Mouse (Mus musculus) right cerebral cortex, postnatal 25 days (tissue): ENCODE data around the gene Stk32c.

Experiments used
- DNase-seq: peaks from one replicate; pipeline ENCODE4 v3.0.0; 2022

Gene Stk32c

GRCm38 (mm10) chr7:139228447-139229171 is 15.5 kb upstream of the Stk32c start:
- no peak for DNase-seq

GRCm38 (mm10) chr7:139226416-139226815 is 13.3 kb upstream of the Stk32c start:
- DNase-seq, result no peak

GRCm38 (mm10) chr7:139224725-139225124 is 11.6 kb upstream of the Stk32c start:
- DNase-seq, result no peak

GRCm38 (mm10) chr7:139224070-139224469 is 11.0 kb upstream of the Stk32c start:
- DNase-seq, result no peak

GRCm38 (mm10) chr7:139222341-139222740 is 9.2 kb upstream of the Stk32c start:
- no peak for DNase-seq

- DNase-seq, result no peak
These were observed 8.7 kb upstream of the Stk32c start for GRCm38 (mm10) chr7:139221856-139222255.

GRCm38 (mm10) chr7:139221072-139221471 is 8.0 kb upstream of the Stk32c start:
- DNase-seq, result no peak

- DNase-seq, result no peak
These were observed 7.2 kb upstream of the Stk32c start for GRCm38 (mm10) chr7:139220303-139220702.

- no peak for DNase-seq
These were observed 6.4 kb upstream of the Stk32c start for GRCm38 (mm10) chr7:139219486-139219885.

GRCm38 (mm10) chr7:139218641-139219415 is 5.7 kb upstream of the Stk32c start:
- DNase-seq, result no peak

GRCm38 (mm10) chr7:139217046-139217445 is 3.9 kb upstream of the Stk32c start:
- DNase-seq, result no peak

- no peak for DNase-seq
These were observed 3.4 kb upstream of the Stk32c start for GRCm38 (mm10) chr7:139216464-139216863.

GRCm38 (mm10) chr7:139215946-139216345 is 2.8 kb upstream of the Stk32c start:
- DNase-seq, result no peak

GRCm38 (mm10) chr7:139215516-139215915 is 2.4 kb upstream of the Stk32c start:
- no peak for DNase-seq

GRCm38 (mm10) chr7:139214596-139215340 is 1.7 kb upstream of the Stk32c start:
- DNase-seq, result no peak

GRCm38 (mm10) chr7:139214160-139214559 is 1.1 kb upstream of the Stk32c start:
- no peak for DNase-seq

GRCm38 (mm10) chr7:139213751-139214150 is 644 bp upstream of the Stk32c start:
- no peak for DNase-seq

- no peak for DNase-seq
These were observed 1.3 kb downstream of the Stk32c start for GRCm38 (mm10) chr7:139211761-139212160.

GRCm38 (mm10) chr7:139208773-139209095 is 4.4 kb downstream of the Stk32c start:
- peak; percentile 2 for DNase-seq

- peak; percentile 7 for DNase-seq
These were observed 4.9 kb downstream of the Stk32c start for GRCm38 (mm10) chr7:139208023-139208772.

GRCm38 (mm10) chr7:139201209-139201608 is 11.9 kb downstream of the Stk32c start:
- DNase-seq, result no peak

- DNase-seq, result peak; percentile 54
These were observed 13.0 kb downstream of the Stk32c start for GRCm38 (mm10) chr7:139200108-139200507.

GRCm38 (mm10) chr7:139197022-139197421 is 16.1 kb downstream of the Stk32c start:
- DNase-seq, result peak; percentile 2
